Comparison of ENCODE assay signal across 8 mouse cellular contexts in genomic region chr11:110398553-110399239, GRCm38 (mm10). TPM values are rescaled to one million over a fixed set of nuclear protein-coding genes. Genes with fewer than 3 reads are reported as not detected.
DNase-seq lines count a peak whose midpoint lies in the region; ATAC-seq and TF ChIP-seq lines count a peak whose summit lies in the region.

Gene Map2k6, plus strand, starts transcription at chr11:110399122.

- H3K9ac ChIP-seq in hindbrain, embryonic 11.5 days (ENCODE audit: low read depth, low read length), result peak within 1 kb of the TSS; percentile 73
- no peak within 1 kb of the TSS for H3K9ac ChIP-seq in lung, postnatal 0 days (replicated peaks; ENCODE audit: low read depth)

- 12% methylated on average over 20 of the region's 20 CpGs for WGBS in hindbrain, embryonic 11.5 days
- 7% methylated on average over 20 of the region's 20 CpGs for WGBS in lung, postnatal 0 days

- peak; percentile 92 for ATAC-seq in hindbrain, embryonic 11.5 days (ENCODE audit: low FRiP score)
- ATAC-seq in lung, postnatal 0 days, result peak; percentile 94

- TF ChIP-seq EP300 in lung, postnatal 0 days (IDR thresholded peaks at IDR 0.05), result no peak

- H3K36me3 ChIP-seq in hindbrain, embryonic 11.5 days (ENCODE audit: control insufficient read depth, insufficient read depth, low read length), result no peaks in the 10 kb centered on the region
- no peaks in the 10 kb centered on the region for H3K36me3 ChIP-seq in lung, postnatal 0 days (ENCODE audit: insufficient read depth, low read length)

- H3K9me3 ChIP-seq in hindbrain, embryonic 11.5 days (ENCODE audit: control insufficient read depth, low read length), result no peaks in the 10 kb centered on the region
- no peaks in the 10 kb centered on the region for H3K9me3 ChIP-seq in lung, postnatal 0 days (ENCODE audit: low read length)

- peak; percentile 8; the same call in 1 of the 2 replicates for TF ChIP-seq CTCF in lung, postnatal 0 days (IDR thresholded peaks at IDR 0.05)

- 0 out of 2 replicates have a peak within 1 kb of the TSS, but pooled peaks have one; percentile 17 for H3K27ac ChIP-seq in hindbrain, embryonic 11.5 days (ENCODE audit: low read depth, low read length)
- no peak within 1 kb of the TSS for H3K27ac ChIP-seq in lung, postnatal 0 days (ENCODE audit: low read length)

- peaks cover 2% of the 10 kb centered on the region; the same call in 1 of the 2 replicates for H3K4me1 ChIP-seq in hindbrain, embryonic 11.5 days (replicated peaks; ENCODE audit: control insufficient read depth, insufficient read depth, low read length)
- H3K4me1 ChIP-seq in lung, postnatal 0 days (ENCODE audit: insufficient read depth, low read depth, low read length), result peaks cover 3% of the 10 kb centered on the region; the same call in 1 of the 2 replicates

- DNase-seq in R1 (ENCODE audit: low read depth, low spot score), result peak; percentile 92
- peak; percentile 85 to 89 for DNase-seq in cerebellum, postnatal 14 days
- DNase-seq in frontal cortex, postnatal 10 days (ENCODE audit: low spot score in 2 of 2), result peak; percentile 76 to 81
- peak; percentile 85 for DNase-seq in hindbrain, embryonic 11.5 days (ENCODE audit: low spot score)
- peak; percentile 74 to 82 for DNase-seq in layer of hippocampus, postnatal 10 days (ENCODE audit: low spot score in 2 of 2)
- peak; percentile 89 for DNase-seq in lung, postnatal 0 days (ENCODE audit: low spot score)
- peak; percentile 39 for DNase-seq in ovary, postnatal 10 days (ENCODE audit: low spot score)
- peak; percentile 89 for DNase-seq in thymus, postnatal 0 days (ENCODE audit: low spot score)

- peak within 1 kb of the TSS; percentile 50 for H3K4me2 ChIP-seq in hindbrain, embryonic 11.5 days (replicated peaks; ENCODE audit: low read depth, low read length)
- peak within 1 kb of the TSS; percentile 61 for H3K4me2 ChIP-seq in lung, postnatal 0 days (replicated peaks; ENCODE audit: low read depth, low read length)

- no peaks in the 10 kb centered on the region for H3K27me3 ChIP-seq in hindbrain, embryonic 11.5 days (ENCODE audit: control insufficient read depth, insufficient read depth, low read length)
- H3K27me3 ChIP-seq in lung, postnatal 0 days (replicated peaks; ENCODE audit: insufficient read depth, low read length), result no peaks in the 10 kb centered on the region

- peak within 1 kb of the TSS; percentile 59 for H3K4me3 ChIP-seq in hindbrain, embryonic 11.5 days (ENCODE audit: low read depth, low read length)
- H3K4me3 ChIP-seq in lung, postnatal 0 days (ENCODE audit: low read depth, low read length), result peak within 1 kb of the TSS; percentile 47

RNA-seq across cellular contexts. Expression of gene Map2k6, which starts in this region (rescaled TPM):
- 34.7 and 37.6 TPM in 2 replicates for polyA plus RNA-seq in hindbrain, embryonic 11.5 days (2014; fragmentation: Nextera tagmentation; extraction: Ambion mirVana)
- total RNA-seq in layer of hippocampus, postnatal 10 days (2021), result 10 to 100 TPM; 28.8 to 31.1 TPM
- polyA plus RNA-seq in lung, postnatal 0 days (2015; fragmentation: Nextera tagmentation; extraction: Ambion mirVana), result 4.7 and 5.1 TPM in 2 replicates
- 16.6 and 17.8 TPM in 2 replicates for polyA plus RNA-seq in thymus, postnatal 0 days (2015; fragmentation: Nextera tagmentation; extraction: Ambion mirVana)

Comparison
In these comparisons a context has a peak if more than half of its experiments do, and no peak if none do; other contexts are left out.
1. DNase-seq: peak in every context shown above with its lines; median percentile 92 in R1; 89 in lung, postnatal 0 days; 89 in thymus, postnatal 0 days; 87 in cerebellum, postnatal 14 days; 85 in hindbrain, embryonic 11.5 days; 78 in frontal cortex, postnatal 10 days; 78 in layer of hippocampus, postnatal 10 days; 39 in ovary, postnatal 10 days.